Mouse (Mus musculus): ENCODE measurements at regions not wholly inside any gene's neighbourhood (a gene's known extent, or its start where the extent isn't known, plus 50 kb on each side); places are given as distances from the start of the nearest gene placed in this dataset.

- Histone ChIP-seq H3K9me3 (replicated peaks) (no peaks in the 10 kb centered on the region), H3K36me3 (ENCODE audit: poor library complexity, severe bottlenecking) (no peaks in the 10 kb centered on the region), H3K27ac (no peak overlapping the region), H3K4me1 (no peaks in the 10 kb centered on the region), H3K4me2 (no peak overlapping the region), H3K27me3 (no peaks in the 10 kb centered on the region), H3K9ac (no peak overlapping the region), H3K4me3 (no peak overlapping the region)
- no peak for ATAC-seq
- WGBS = 89% methylated on average over 6 of the region's 6 CpGs
Measured at GRCm38 (mm10) chr8:46391678-46392077, 79.2 kb upstream of the Acsl1 start.

GRCm38 (mm10) chr8:46393296-46393695, 77.5 kb upstream of the Acsl1 start:
- WGBS = 87% methylated on average over 5 of the region's 5 CpGs
- H3K4me2 ChIP-seq = no peak overlapping the region

GRCm38 (mm10) chr8:46394750-46395149, 76.1 kb upstream of the Acsl1 start:
- no peaks in the 10 kb centered on the region for H3K4me1 ChIP-seq
- 85% methylated on average over 5 of the region's 5 CpGs for WGBS
- no peak overlapping the region for H3K27ac ChIP-seq
- no peaks in the 10 kb centered on the region for H3K27me3 ChIP-seq
- no peaks in the 10 kb centered on the region for H3K9me3 ChIP-seq (replicated peaks)
- no peak overlapping the region for H3K9ac ChIP-seq
- no peaks in the 10 kb centered on the region for H3K36me3 ChIP-seq (ENCODE audit: poor library complexity, severe bottlenecking)
- ATAC-seq = no peak
- no peak overlapping the region for H3K4me2 ChIP-seq
- no peak overlapping the region for H3K4me3 ChIP-seq

More at GRCm38 (mm10) chr8:46393296-46393695, 77.5 kb upstream of the Acsl1 start:
- no peaks in the 10 kb centered on the region for H3K27me3 ChIP-seq
- H3K9me3 ChIP-seq (replicated peaks) = no peaks in the 10 kb centered on the region
- H3K4me3 ChIP-seq = no peak overlapping the region
- H3K9ac ChIP-seq = no peak overlapping the region
- no peak for ATAC-seq
- no peaks in the 10 kb centered on the region for H3K4me1 ChIP-seq
- H3K36me3 ChIP-seq (ENCODE audit: poor library complexity, severe bottlenecking) = no peaks in the 10 kb centered on the region
- H3K27ac ChIP-seq = no peak overlapping the region

DNA sequence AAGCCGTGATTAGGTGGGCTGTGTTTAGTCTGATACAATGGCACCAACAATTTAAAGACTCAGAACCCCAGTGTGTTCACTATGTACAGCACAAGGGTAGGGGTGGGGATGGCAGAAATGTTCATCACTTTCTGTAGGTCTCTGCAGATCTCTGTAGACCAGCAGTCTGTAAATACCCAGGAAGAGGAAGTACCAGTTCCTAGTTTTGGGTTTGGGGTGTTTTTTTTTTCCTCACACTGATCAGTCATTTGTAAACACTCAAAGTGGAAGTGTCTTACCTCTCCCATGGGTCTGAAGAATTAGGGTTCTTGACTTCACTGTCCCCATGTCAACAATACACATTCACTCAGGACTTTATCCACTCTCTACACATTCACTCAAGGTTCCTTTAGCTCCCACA, 75.5 kb upstream of the Acsl1 start:
- Histone ChIP-seq H3K4me1 (no peaks in the 10 kb centered on the region), H3K27ac (no peak overlapping the region), H3K4me3 (no peak overlapping the region), H3K36me3 (ENCODE audit: poor library complexity, severe bottlenecking) (no peaks in the 10 kb centered on the region), H3K4me2 (no peak overlapping the region), H3K9ac (no peak overlapping the region), H3K9me3 (replicated peaks) (no peaks in the 10 kb centered on the region), H3K27me3 (no peaks in the 10 kb centered on the region)
- no peak for ATAC-seq
- WGBS = 85% methylated on average over 1 of the region's 1 CpGs

GRCm38 (mm10) chr8:46397081-46397480, 73.8 kb upstream of the Acsl1 start:
- WGBS = 79% methylated on average over 2 of the region's 2 CpGs
- no peak overlapping the region for H3K27ac ChIP-seq

DNA sequence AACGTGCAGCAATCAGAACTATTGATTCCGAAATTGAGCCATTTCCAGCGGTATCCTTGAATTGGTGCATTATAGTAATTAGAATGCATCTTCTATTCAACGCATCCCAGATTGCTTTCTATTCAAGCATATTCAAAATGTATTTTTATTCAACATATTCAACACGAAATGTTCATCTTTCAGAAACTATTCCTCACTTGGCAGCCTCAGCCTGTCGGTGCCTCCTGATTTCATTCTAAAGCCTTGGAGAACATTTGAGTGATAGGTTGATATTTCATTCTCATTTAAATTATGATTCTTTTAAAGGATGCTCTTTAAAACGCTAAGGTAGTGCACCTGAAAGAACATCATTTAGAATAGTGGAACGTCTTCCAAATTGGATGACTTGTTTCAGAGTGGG, 73.1 kb upstream of the Acsl1 start:
- no peaks in the 10 kb centered on the region for H3K9me3 ChIP-seq (replicated peaks)
- no peaks in the 10 kb centered on the region for H3K4me1 ChIP-seq
- H3K27ac ChIP-seq = no peak overlapping the region
- H3K4me3 ChIP-seq = no peak overlapping the region
- no peaks in the 10 kb centered on the region for H3K36me3 ChIP-seq (ENCODE audit: poor library complexity, severe bottlenecking)
- H3K4me2 ChIP-seq = no peak overlapping the region
- H3K27me3 ChIP-seq = no peaks in the 10 kb centered on the region
- 71% methylated on average over 8 of the region's 8 CpGs for WGBS
- no peak for ATAC-seq
- H3K9ac ChIP-seq = no peak overlapping the region

More at GRCm38 (mm10) chr8:46397081-46397480, 73.8 kb upstream of the Acsl1 start:
- no peaks in the 10 kb centered on the region for H3K27me3 ChIP-seq
- H3K4me3 ChIP-seq = no peak overlapping the region
- no peak overlapping the region for H3K4me2 ChIP-seq
- ATAC-seq = no peak
- H3K9me3 ChIP-seq (replicated peaks) = no peaks in the 10 kb centered on the region
- no peak overlapping the region for H3K9ac ChIP-seq
- H3K4me1 ChIP-seq = no peaks in the 10 kb centered on the region
- no peaks in the 10 kb centered on the region for H3K36me3 ChIP-seq (ENCODE audit: poor library complexity, severe bottlenecking)

DNA sequence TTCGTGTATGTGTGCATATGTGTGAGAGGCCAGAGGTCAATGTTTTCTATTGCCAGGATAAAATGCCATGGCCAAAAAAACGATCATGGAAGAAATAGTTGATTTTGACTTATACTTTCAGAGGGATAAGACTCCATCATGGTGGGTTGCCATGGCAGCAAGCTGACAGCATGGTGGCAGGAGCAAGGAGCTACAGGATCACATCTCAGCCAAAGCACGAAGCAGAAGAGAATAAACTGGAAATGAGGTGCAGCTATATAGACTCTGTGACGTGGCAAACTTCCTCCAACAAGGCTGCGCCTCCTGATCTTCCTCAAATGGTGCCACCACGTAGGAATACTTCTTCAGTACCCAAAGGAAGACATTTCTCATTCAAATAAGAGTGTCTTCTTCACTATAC, 70.2 kb upstream of the Acsl1 start:
- no peak overlapping the region for H3K4me3 ChIP-seq
- no peak overlapping the region for H3K4me2 ChIP-seq
- H3K9ac ChIP-seq = no peak overlapping the region
- ATAC-seq = no peak
- H3K9me3 ChIP-seq (replicated peaks) = no peaks in the 10 kb centered on the region
- H3K27ac ChIP-seq = no peak overlapping the region
- H3K36me3 ChIP-seq (ENCODE audit: poor library complexity, severe bottlenecking) = no peaks in the 10 kb centered on the region
- no peaks in the 10 kb centered on the region for H3K4me1 ChIP-seq
- 75% methylated on average over 6 of the region's 6 CpGs for WGBS
- no peaks in the 10 kb centered on the region for H3K27me3 ChIP-seq

DNA sequence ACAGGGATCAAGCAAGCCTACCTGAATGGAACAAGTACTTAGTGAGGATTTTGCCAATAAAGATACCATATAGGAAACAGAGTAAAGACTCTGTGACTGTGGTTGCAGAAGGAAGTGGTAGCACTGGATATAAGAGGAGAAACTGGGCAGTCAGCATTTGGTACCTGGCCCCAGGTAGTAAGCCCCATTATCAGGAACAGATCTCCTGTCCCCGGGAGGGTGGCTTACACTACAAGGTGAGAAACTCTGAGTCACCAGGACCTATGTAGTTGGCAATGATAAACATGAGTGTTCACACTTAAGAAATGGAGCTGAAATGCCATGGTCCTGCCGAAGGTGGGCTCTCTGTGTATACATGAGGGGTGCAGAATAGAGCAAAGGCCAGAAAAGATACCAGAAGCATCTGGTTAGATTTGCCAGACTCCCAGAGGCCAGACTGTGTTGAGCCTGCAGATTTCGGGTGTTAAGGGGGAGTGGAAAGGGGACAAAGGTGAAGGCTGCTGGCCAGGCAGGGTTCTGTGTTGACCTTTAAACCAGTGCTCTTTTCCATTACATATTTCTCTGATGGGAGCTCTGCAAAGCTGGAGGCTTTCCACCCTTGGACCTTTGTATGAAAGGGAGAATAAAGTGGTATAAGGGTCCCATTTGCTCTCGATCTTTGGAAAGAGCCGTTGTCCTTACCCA, 66.8 kb upstream of the Acsl1 start:
- no peak overlapping the region for H3K4me3 ChIP-seq
- WGBS = 84% methylated on average over 5 of the region's 5 CpGs

GRCm38 (mm10) chr8:46408886-46409285, 62.0 kb upstream of the Acsl1 start:
- Histone ChIP-seq H3K4me2 (no peak overlapping the region), H3K9ac (no peak overlapping the region), H3K9me3 (replicated peaks) (peaks cover 6% of the 10 kb centered on the region), H3K27me3 (no peaks in the 10 kb centered on the region), H3K27ac (no peak overlapping the region), H3K4me3 (no peak overlapping the region), H3K36me3 (ENCODE audit: poor library complexity, severe bottlenecking) (no peaks in the 10 kb centered on the region), H3K4me1 (no peaks in the 10 kb centered on the region)
- no peak for ATAC-seq
- 97% methylated on average over 7 of the region's 7 CpGs for WGBS

More for the DNA sequence above, 66.8 kb upstream of the Acsl1 start:
- Histone ChIP-seq H3K27ac (no peak overlapping the region), H3K4me1 (no peaks in the 10 kb centered on the region), H3K9me3 (replicated peaks) (no peaks in the 10 kb centered on the region), H3K9ac (no peak overlapping the region), H3K27me3 (no peaks in the 10 kb centered on the region), H3K4me2 (no peak overlapping the region), H3K36me3 (ENCODE audit: poor library complexity, severe bottlenecking) (no peaks in the 10 kb centered on the region)
- no peak for ATAC-seq

DNA sequence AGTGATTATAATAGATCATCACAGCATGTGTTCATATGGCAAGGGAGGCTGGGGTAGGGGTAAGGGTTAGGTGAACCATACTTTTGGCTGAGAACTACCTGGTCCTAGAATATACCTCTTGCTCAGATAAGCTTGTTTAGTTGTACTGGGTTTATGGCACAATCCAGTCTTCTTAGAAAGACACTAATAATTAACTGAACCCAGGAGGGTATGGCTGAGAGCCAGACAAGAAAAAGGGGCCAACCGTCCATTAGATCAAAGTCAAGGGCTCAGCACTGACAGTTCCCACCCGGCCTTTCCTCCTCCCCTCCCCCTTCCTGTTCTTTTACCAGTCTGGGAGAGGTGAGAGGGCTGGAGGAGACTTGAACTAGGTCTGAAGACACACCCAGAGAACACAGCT, 61.5 kb upstream of the Acsl1 start:
- Histone ChIP-seq H3K4me2 (no peak overlapping the region), H3K27ac (no peak overlapping the region), H3K9ac (no peak overlapping the region), H3K4me3 (no peak overlapping the region), H3K4me1 (no peaks in the 10 kb centered on the region), H3K36me3 (ENCODE audit: poor library complexity, severe bottlenecking) (no peaks in the 10 kb centered on the region), H3K9me3 (replicated peaks) (peaks cover 6% of the 10 kb centered on the region), H3K27me3 (no peaks in the 10 kb centered on the region)
- no peak for ATAC-seq
- WGBS = 44% methylated on average over 2 of the region's 2 CpGs

- Histone ChIP-seq H3K27me3 (no peaks in the 10 kb centered on the region), H3K4me1 (no peaks in the 10 kb centered on the region), H3K27ac (no peak overlapping the region), H3K4me3 (no peak overlapping the region), H3K36me3 (ENCODE audit: poor library complexity, severe bottlenecking) (no peaks in the 10 kb centered on the region), H3K9me3 (replicated peaks) (peaks cover 6% of the 10 kb centered on the region), H3K9ac (no peak overlapping the region), H3K4me2 (no peak overlapping the region)
- ATAC-seq = no peak
- WGBS = 88% methylated on average over 11 of the region's 11 CpGs
Measured at GRCm38 (mm10) chr8:46411877-46412625, 58.8 kb upstream of the Acsl1 start.

DNA sequence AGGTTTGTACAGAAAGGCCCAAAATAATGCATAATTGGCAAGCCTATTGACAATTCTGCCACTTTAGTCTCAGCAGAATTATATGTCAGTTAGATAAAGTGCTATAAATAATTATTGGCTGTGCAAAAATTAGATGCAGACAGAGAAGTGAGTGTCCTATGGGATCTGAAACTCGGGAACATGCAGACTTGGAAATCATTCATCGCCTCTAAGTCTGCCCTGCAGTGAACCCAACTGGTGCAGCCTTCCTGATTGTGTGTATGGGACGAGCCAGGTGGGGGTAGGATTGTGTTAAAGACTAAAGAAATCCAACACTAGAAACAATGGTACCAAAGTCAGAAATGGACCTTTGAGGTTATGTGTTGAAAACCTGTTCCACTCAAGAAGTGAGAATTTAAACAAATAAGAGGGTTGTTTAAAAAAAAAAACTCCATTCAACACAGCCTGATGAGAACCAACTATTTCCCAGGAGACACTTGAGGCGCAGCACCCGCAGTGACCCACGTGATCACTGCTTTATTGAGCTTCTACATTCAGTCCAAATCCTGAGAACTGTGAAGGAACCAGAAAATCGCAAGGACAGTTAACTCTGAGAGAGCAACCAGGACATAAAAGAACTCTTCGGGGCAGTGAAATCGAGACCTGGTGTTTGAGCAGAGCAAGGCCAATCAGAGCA, 57.4 kb upstream of the Acsl1 start:
- Histone ChIP-seq H3K4me1 (no peaks in the 10 kb centered on the region), H3K27ac (no peak overlapping the region), H3K36me3 (ENCODE audit: poor library complexity, severe bottlenecking) (no peaks in the 10 kb centered on the region), H3K4me3 (no peak overlapping the region), H3K27me3 (no peaks in the 10 kb centered on the region), H3K4me2 (no peak overlapping the region), H3K9ac (no peak overlapping the region), H3K9me3 (replicated peaks) (peaks cover 6% of the 10 kb centered on the region)
- 84% methylated on average over 9 of the region's 9 CpGs for WGBS
- no peak for ATAC-seq

Data from forebrain, embryonic 13.5 days (tissue).